Mouse (Mus musculus) CD8-positive naive resting alpha-beta T cell, adult 2 months (primary cell): ENCODE data around the gene Cdkn2d.

Experiments used
- DNase-seq, 2 experiments: peaks; one replicate each; pipeline ENCODE4 v3.0.0; 2022; ENCODE audit warnings: low read depth in 2 of 2, low spot score in 2 of 2

Cdkn2d gene

GRCm38 (mm10) chr9:21246342-21246741, 44.9 kb downstream of the Cdkn2d start:
- DNase-seq, result no peak

- no peak for DNase-seq
These were observed 46.1 kb downstream of the Cdkn2d start for GRCm38 (mm10) chr9:21245113-21245487.

GRCm38 (mm10) chr9:21244428-21245112, 46.6 kb downstream of the Cdkn2d start:
- DNase-seq, result no peak

- no peak for DNase-seq
These were observed 47.3 kb downstream of the Cdkn2d start for GRCm38 (mm10) chr9:21243826-21244427.

- DNase-seq, result peak; percentile 75 to 88
These were observed 49.9 kb downstream of the Cdkn2d start for GRCm38 (mm10) chr9:21241343-21241742.

GRCm38 (mm10) chr9:21239465-21239848, 51.8 kb downstream of the Cdkn2d start:
- no peak for DNase-seq

- peak; percentile 60 to 68 for DNase-seq
These were observed 52.3 kb downstream of the Cdkn2d start, which contains the start of gene Keap1 for GRCm38 (mm10) chr9:21238733-21239464. Gene Keap1 (minus strand): TSS chr9:21239361.
